Mouse (Mus musculus) embryonic facial prominence, embryonic 10.5 days (tissue): ENCODE measurements at regions not wholly inside any gene's neighbourhood (a gene's known extent, or its start where the extent isn't known, plus 50 kb on each side); places are given as distances from the start of the nearest gene placed in this dataset.

Source experiments
- DNase-seq: peaks from one replicate; pipeline ENCODE4 v3.0.0-alpha.2; 2017; ENCODE audit warnings: low spot score
- H3K27ac ChIP-seq: fragments of 300-500 bp; sonication (generic); replicated peaks from 2 replicates; pipeline ENCODE4 v1.5.1; 2016; ENCODE audit warnings: mild to moderate bottlenecking
- H3K27me3 ChIP-seq: fragments of 300-500 bp; sonication (generic); replicated peaks from 2 replicates; pipeline ENCODE4 v1.6.1; 2016; ENCODE audit warnings: low read depth, mild to moderate bottlenecking; ENCODE audit not compliant: poor library complexity, severe bottlenecking
- H3K36me3 ChIP-seq: fragments of 300-500 bp; sonication (generic); replicated peaks from 2 replicates; pipeline ENCODE4 v1.6.1; 2016; ENCODE audit warnings: mild to moderate bottlenecking, moderate library complexity
- H3K4me1 ChIP-seq: fragments of 300-500 bp; sonication (generic); 2 replicates; pipeline ENCODE4 v1.6.1; 2016
- H3K4me3 ChIP-seq: fragments of 300-500 bp; sonication (generic); 2 replicates; pipeline ENCODE4 v1.5.1; 2016; ENCODE audit warnings: mild to moderate bottlenecking, moderate library complexity
- H3K9me3 ChIP-seq: fragments of 300-500 bp; sonication (generic); 2 replicates; pipeline ENCODE4 v1.6.1; 2016; ENCODE audit warnings: mild to moderate bottlenecking
- WGBS: fragments of 180-500 bp; shearing (Covaris S2); methylation state at CpG from one replicate; pipeline ENCODE4 v1.1.7; 2016; 5-methylcytosine and 5-hydroxymethylcytosine counted together

DNA sequence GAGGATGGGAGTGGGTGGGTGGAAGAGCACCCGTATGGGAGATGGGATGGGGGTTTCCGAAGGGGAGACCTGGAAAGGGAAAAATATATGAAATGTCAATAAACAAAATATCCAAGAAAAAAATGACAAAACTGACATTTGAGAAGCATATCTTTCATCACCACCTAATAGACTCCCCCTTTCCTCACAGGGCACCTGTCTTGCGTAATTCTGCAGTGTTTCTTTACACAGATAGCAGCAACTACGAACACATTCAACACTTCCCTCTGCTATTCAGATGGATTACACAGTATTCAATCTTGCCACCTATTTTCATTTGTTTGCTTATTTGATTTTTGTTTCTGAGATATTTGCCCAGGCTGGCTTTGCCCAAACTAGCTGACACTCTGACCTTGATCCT, 136.3 kb upstream of the Fmo9 start:
- Histone ChIP-seq H3K4me3 (no peak overlapping the region), H3K4me1 (no peaks in the 10 kb centered on the region), H3K27ac (no peak overlapping the region), H3K9me3 (0 out of 2 replicates have a peak, but pooled peaks cover 3% of the 10 kb centered on the region), H3K27me3 (no peaks in the 10 kb centered on the region), H3K36me3 (no peaks in the 10 kb centered on the region)
- WGBS = 92% methylated on average over 4 of the region's 4 CpGs
- no peak for DNase-seq

DNA sequence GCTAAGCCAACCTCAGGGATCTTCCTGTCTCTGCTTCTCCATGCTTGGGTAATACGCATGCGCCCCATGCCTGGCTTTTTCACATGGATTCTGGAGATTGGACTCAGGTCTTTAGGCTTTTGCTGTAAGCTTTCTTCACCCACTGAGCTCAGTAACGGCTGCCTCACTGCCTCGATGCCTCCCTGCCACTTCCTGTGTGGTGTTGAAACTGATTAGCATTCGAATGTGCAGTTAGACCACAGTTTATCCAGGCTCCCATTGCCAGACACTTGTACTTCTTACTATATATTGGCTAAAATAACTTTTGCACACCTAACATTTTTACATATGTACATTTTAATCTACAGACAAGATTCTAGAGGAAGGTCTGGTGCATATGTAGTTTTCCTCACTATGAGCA, 137.0 kb upstream of the Fmo9 start:
- WGBS = 82% methylated on average over 5 of the region's 5 CpGs

DNA sequence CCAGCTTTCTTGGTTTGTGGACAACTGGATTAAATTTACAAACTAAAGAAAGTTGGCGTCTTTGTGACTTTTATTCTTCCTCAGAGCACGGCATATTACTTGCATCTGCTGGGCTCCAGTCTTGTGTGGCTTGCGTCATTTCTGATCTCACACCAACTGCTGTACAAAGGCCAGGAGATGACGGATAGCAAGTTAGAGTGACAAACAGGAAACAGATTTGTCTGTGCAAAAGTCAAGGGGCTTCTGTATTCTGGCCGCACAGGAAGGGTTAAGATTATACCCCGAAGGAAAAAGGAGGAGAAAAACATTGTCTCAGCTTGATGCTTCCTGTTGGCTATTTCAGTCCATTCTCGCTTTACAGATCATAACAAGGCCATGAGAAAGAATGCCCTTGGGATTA, 137.8 kb upstream of the Fmo9 start:
- 46% methylated on average over 7 of the region's 7 CpGs for WGBS
- H3K4me3 ChIP-seq = no peak overlapping the region
- no peak overlapping the region for H3K27ac ChIP-seq
- H3K27me3 ChIP-seq = no peaks in the 10 kb centered on the region
- no peaks in the 10 kb centered on the region for H3K36me3 ChIP-seq
- no peak for DNase-seq
- 0 out of 2 replicates have a peak, but pooled peaks cover 3% of the 10 kb centered on the region for H3K9me3 ChIP-seq
- H3K4me1 ChIP-seq = no peaks in the 10 kb centered on the region

More for the DNA sequence above, 137.0 kb upstream of the Fmo9 start:
- H3K36me3 ChIP-seq = no peaks in the 10 kb centered on the region
- no peaks in the 10 kb centered on the region for H3K27me3 ChIP-seq
- no peaks in the 10 kb centered on the region for H3K4me1 ChIP-seq
- H3K9me3 ChIP-seq = 0 out of 2 replicates have a peak, but pooled peaks cover 3% of the 10 kb centered on the region
- H3K27ac ChIP-seq = no peak overlapping the region; the same call in 1 of the 2 replicates
- no peak for DNase-seq
- H3K4me3 ChIP-seq = no peak overlapping the region

DNA sequence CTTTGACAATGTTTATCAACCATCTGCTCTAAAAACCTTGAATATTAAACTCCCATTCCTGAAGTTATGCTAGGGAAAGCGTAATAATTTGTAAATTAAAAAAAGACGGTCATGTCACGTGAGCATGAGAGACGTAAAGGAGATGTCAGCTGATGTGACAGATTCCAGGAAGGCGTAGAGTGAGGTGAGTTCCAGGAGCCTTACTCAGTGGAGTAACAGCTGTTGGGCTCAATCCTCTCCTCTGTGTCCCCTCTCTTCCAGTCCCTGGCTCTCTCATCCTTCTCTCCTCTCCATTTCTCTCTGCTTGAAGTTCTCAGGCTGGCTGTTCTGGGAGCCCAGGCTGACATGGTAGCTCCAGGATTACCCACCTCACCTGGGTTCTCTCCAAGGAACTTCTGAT, 138.4 kb upstream of the Fmo9 start:
- Histone ChIP-seq H3K36me3 (no peaks in the 10 kb centered on the region), H3K27me3 (no peaks in the 10 kb centered on the region), H3K27ac (no peak overlapping the region), H3K4me1 (no peaks in the 10 kb centered on the region), H3K9me3 (0 out of 2 replicates have a peak, but pooled peaks cover 3% of the 10 kb centered on the region), H3K4me3 (no peak overlapping the region)
- WGBS = 89% methylated on average over 5 of the region's 5 CpGs
- no peak for DNase-seq

DNA sequence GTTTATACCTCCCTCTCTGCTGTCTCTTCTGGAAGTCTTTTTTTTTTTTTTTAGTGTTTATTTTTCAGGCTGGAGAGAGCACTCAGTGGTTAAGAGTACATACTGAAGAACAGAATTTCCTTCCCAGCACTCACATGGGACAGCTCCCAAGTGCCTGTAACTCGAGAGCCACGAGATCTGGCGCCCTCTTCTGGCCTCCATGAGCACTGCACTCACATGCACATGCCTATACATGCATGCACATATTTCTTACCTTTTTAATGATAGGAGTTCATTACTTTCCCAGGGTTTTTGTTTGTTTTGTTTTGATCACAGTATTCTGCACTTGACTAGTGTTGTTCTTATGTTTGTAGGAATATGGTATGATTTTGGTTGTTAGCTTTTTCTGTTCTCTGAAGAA, 139.5 kb upstream of the Fmo9 start:
- DNase-seq = no peak
- H3K27me3 ChIP-seq = no peaks in the 10 kb centered on the region
- WGBS = 43% methylated on average over 3 of the region's 3 CpGs
- H3K36me3 ChIP-seq = no peaks in the 10 kb centered on the region
- 0 out of 2 replicates have a peak, but pooled peaks cover 3% of the 10 kb centered on the region for H3K9me3 ChIP-seq
- no peak overlapping the region for H3K27ac ChIP-seq
- no peaks in the 10 kb centered on the region for H3K4me1 ChIP-seq
- H3K4me3 ChIP-seq = no peak overlapping the region

DNA sequence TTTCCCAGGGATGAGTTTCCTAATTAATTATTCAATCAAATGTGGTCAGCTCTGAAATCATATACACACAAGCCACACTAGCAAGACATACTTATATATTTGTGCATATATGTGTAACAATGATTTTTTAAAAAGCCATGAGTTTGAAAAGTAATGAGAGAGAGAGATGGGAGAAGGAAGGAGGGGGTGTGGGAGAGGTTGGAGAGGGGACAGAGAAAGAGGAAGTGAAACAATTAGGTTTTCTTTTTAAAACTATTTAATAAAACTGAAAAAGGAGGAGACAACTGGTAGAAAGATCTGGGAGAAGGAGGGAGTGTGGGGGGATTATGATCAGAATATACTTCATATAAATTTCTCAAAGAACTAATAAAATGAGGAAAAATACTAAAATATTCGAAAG, 155.7 kb upstream of the Fmo9 start:
- WGBS = 62% methylated on average over 1 of the region's 1 CpGs
- no peaks in the 10 kb centered on the region for H3K27me3 ChIP-seq
- no peak for DNase-seq
- H3K27ac ChIP-seq = no peak overlapping the region
- peaks cover 8% of the 10 kb centered on the region; the same call in 1 of the 2 replicates for H3K4me1 ChIP-seq
- H3K4me3 ChIP-seq = no peak overlapping the region
- no peaks in the 10 kb centered on the region for H3K36me3 ChIP-seq
- H3K9me3 ChIP-seq = no peaks in the 10 kb centered on the region

DNA sequence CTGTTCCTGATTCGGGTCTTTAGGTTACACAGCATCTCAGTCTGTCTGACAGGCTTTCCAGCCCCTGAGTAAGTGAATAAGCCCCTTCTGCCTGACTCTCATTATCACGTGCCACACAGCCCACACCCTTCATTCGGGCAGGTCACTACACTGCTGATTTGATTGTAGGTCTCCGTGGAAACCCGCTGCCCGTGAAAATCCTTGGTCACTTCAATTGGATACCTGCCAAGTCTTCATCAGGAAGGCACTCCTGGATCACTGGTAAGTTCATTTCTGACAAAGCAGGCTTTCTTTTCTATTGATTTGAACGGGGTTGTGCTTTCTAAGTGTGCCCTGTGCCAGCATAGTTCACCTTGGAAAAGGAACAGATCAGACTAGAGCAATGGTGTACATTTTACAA, 158.2 kb upstream of the Fmo9 start:
- Histone ChIP-seq H3K9me3 (no peaks in the 10 kb centered on the region), H3K27me3 (no peaks in the 10 kb centered on the region), H3K4me1 (peaks cover 21% of the 10 kb centered on the region), H3K27ac (no peak overlapping the region), H3K4me3 (no peak overlapping the region), H3K36me3 (no peaks in the 10 kb centered on the region)
- WGBS = 51% methylated on average over 7 of the region's 7 CpGs
- DNase-seq = no peak

DNA sequence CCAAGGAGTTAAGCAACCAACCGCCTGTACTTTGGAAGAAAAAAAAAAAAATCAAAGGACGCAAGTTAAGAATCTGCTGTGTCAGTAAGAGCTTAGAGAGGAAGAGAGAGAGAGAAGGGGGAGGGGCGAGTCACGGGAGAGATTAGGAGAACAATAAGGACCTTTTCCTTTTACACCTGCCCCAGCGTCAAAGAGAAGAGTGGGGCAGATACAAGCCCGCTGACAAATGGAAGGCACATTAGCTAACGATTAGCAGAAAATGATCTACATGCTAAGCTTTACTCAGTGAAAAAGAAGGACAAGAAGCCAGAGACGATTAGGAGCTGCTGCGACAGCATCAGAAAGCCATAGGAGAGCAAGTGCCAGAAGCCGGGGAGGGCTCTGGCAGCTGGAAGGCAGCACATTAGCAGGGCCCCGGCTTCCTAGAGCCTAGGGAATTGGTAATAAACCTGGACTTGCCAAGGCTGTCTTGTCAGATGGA, 157.8 kb upstream of the Fam78b start:
- H3K4me3 ChIP-seq = peak overlapping the region; percentile 37
- 6% methylated on average over 11 of the region's 11 CpGs for WGBS

DNA sequence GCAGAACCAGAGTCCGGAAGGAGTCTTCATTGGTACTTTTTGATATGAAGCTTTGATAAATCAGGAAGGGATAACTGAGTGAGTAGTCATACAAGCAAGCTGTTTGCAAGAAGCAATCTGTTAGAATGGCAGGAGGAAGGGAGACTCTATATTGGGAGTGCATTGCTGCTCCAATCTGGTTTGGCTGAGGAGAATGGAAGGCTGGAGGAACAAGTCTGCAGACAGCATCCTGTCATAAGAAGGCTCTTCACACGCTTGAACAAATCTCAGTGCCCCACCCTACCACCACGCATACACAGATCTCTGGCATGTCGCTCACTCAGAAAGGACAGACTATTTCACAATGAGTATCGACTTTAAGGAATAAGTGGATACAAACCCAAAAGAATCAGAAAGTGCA, 154.7 kb upstream of the Fam78b start:
- DNase-seq = no peak
- 90% methylated on average over 5 of the region's 5 CpGs for WGBS
- no peak overlapping the region for H3K4me3 ChIP-seq
- H3K27me3 ChIP-seq = no peaks in the 10 kb centered on the region
- H3K9me3 ChIP-seq = no peaks in the 10 kb centered on the region
- no peaks in the 10 kb centered on the region for H3K36me3 ChIP-seq
- H3K4me1 ChIP-seq = peaks cover 12% of the 10 kb centered on the region
- no peak overlapping the region for H3K27ac ChIP-seq

More for the DNA sequence above, 157.8 kb upstream of the Fam78b start:
- Histone ChIP-seq H3K27me3 (no peaks in the 10 kb centered on the region), H3K9me3 (no peaks in the 10 kb centered on the region), H3K27ac (peak overlapping the region; percentile 0; the same call in 1 of the 2 replicates), H3K4me1 (peaks cover 21% of the 10 kb centered on the region), H3K36me3 (no peaks in the 10 kb centered on the region)
- peak; percentile 37 for DNase-seq

DNA sequence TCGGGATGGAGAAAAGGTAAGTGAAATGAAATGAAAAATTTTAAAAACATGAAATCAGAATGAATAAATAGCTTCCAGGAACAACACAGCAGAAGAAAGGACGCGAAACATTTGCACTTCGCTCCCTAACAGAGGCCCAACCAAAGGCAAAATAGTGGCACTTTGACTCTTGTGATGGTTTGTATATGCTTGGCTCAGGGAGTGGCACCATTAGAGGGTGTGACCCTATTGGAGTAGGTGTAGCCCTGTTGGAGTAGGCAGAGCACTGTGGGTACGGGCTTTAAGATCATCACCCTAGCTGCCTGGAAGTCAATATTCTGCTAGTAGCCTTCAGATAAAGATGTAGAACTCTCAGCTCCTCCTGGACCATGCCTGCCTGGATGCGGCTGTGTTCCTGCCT, 154.0 kb upstream of the Fam78b start:
- 95% methylated on average over 6 of the region's 6 CpGs for WGBS
- Histone ChIP-seq H3K9me3 (no peaks in the 10 kb centered on the region), H3K27ac (no peak overlapping the region), H3K4me1 (peaks cover 12% of the 10 kb centered on the region), H3K36me3 (no peaks in the 10 kb centered on the region), H3K27me3 (no peaks in the 10 kb centered on the region), H3K4me3 (no peak overlapping the region)
- DNase-seq = no peak

DNA sequence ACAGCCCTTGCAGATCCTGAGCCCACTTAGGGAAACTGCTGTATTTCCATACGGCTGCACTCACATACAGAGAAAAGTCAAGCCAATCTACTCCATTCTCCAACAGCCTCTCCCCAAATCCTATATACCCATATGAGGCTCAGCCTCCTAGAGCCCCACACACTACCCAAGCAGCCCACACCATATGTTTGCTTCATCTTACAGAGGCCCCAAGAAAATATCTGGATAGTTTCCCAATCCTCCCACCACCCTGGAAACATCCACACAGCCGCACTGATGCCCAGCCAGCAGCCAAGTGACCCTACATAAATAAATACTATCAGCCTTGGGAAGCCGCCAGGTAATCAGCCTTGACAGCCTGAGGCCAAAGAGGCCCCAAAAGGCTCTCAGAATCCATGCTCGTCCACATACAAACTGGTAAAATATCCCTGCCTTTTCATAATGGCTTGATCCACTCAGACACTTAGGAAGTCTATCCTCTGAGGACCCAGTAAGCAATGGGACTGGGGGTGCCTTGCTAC, 153.1 kb upstream of the Fam78b start:
- Histone ChIP-seq H3K4me3 (no peak overlapping the region), H3K9me3 (no peaks in the 10 kb centered on the region), H3K27me3 (no peaks in the 10 kb centered on the region), H3K27ac (no peak overlapping the region), H3K4me1 (peaks cover 9% of the 10 kb centered on the region), H3K36me3 (no peaks in the 10 kb centered on the region)
- no peak for DNase-seq
- 67% methylated on average over 4 of the region's 4 CpGs for WGBS

DNA sequence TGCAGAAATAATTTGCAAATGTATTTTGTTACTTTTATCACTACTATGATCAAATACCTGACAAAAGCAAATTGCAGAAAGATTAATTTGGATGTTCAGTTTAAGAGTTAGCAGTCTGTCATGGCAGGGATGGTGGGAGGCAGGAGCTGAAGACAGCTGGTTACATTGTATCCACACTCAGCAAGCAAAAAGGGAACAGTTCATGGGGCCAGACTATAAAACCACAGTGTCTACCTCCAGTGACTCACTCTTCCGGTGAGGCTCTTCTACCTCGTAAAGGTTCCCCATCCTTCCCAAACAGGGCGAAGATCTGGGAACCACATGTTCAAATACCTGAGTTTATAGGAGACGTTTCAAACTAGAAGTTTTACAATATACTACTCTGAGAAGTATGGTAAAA, 145.2 kb upstream of the Fam78b start:
- no peaks in the 10 kb centered on the region for H3K4me1 ChIP-seq
- 89% methylated on average over 4 of the region's 4 CpGs for WGBS
- H3K36me3 ChIP-seq = no peaks in the 10 kb centered on the region
- DNase-seq = no peak
- no peaks in the 10 kb centered on the region for H3K27me3 ChIP-seq
- H3K4me3 ChIP-seq = no peak overlapping the region
- no peaks in the 10 kb centered on the region for H3K9me3 ChIP-seq
- H3K27ac ChIP-seq = no peak overlapping the region

DNA sequence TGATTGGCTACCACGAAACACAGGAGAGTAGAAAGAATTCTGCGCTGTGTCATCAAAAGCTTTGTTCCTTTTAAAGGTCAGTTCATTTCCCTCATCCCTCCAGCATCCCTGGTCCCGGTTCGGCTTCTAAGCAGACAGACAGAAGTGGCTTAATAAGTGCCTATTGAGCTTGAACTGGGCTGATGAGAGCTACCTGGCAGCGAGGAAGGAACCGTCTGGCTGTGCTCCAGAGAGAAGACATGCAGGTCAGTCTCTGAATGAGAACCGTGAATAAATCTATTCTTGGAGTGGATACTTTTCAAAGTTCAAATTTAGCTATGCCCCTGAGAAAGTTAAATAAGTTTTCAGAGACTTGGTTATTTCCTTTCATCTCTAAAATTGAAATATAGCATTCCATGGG, 135.0 kb upstream of the Fam78b start:
- Histone ChIP-seq H3K9me3 (no peaks in the 10 kb centered on the region), H3K4me3 (no peak overlapping the region), H3K36me3 (no peaks in the 10 kb centered on the region), H3K4me1 (no peaks in the 10 kb centered on the region), H3K27ac (no peak overlapping the region), H3K27me3 (no peaks in the 10 kb centered on the region)
- WGBS = 81% methylated on average over 7 of the region's 7 CpGs
- no peak for DNase-seq
